Mouse (Mus musculus) MEL (cell line): ENCODE results near the gene Tcf12. TPM values are rescaled to one million over a fixed set of nuclear protein-coding genes. Genes with fewer than 3 reads are reported as not detected.
A peak's percentile ranks its signal among the peaks of the same experiment; 100 is the strongest.

ENCODE experiments used
- DNase-seq: peaks from one replicate; pipeline ENCODE4 v3.0.0; 2011; ENCODE audit warnings: low read depth, low spot score
- H3K27ac ChIP-seq: 2 replicates; pipeline ENCODE4 v1.5.1; 2012; ENCODE audit warnings: low read depth, mild to moderate bottlenecking, control low read depth, low read length, moderate library complexity; ENCODE audit not compliant: control insufficient read depth
- H3K27me3 ChIP-seq, 2 experiments: fragments of 150-350 bp in 1 of 2; sonication (generic) in 1 of 2; 2 replicates each; pipeline ENCODE4 v1.6.1; 2012; ENCODE audit warnings: low read length in 2 of 2, mild to moderate bottlenecking in 2 of 2, improper control_type of control experiment in 1 of 2, moderate library complexity in 1 of 2; ENCODE audit not compliant: insufficient read depth in 2 of 2, control insufficient read depth in 1 of 2
- H3K36me3 ChIP-seq, 2 experiments: 2 replicates each; pipeline ENCODE4 v1.6.1; 2012 to 2014; ENCODE audit warnings: low read length in 2 of 2, improper control_type of control experiment in 1 of 2, inconsistent platforms in 1 of 2, mild to moderate bottlenecking in 1 of 2; ENCODE audit not compliant: insufficient read depth in 2 of 2, control insufficient read depth in 1 of 2
- H3K4me1 ChIP-seq, 2 experiments: fragments of 150-350 bp in 1 of 2; sonication (generic) in 1 of 2; 2 replicates each; pipeline ENCODE4 v1.6.1; 2012; ENCODE audit warnings: low read length in 2 of 2, improper control_type of control experiment in 1 of 2, mild to moderate bottlenecking in 1 of 2; ENCODE audit not compliant: insufficient read depth in 2 of 2, control insufficient read depth in 1 of 2
- H3K4me3 ChIP-seq, 2 experiments: fragments of 150-350 bp in 1 of 2; sonication (generic) in 1 of 2; 2 replicates each; pipeline ENCODE4 v1.5.1; 2012; ENCODE audit warnings: low read depth in 2 of 2, low read length in 2 of 2, mild to moderate bottlenecking in 2 of 2, moderate library complexity in 2 of 2, control low read depth in 1 of 2, improper control_type of control experiment in 1 of 2; ENCODE audit not compliant: control insufficient read depth in 1 of 2, insufficient read depth in 1 of 2
- H3K79me2 ChIP-seq: 2 replicates; pipeline ENCODE4 v1.6.1; 2012; ENCODE audit warnings: mild to moderate bottlenecking, low read length, moderate library complexity; ENCODE audit not compliant: control insufficient read depth, poor library complexity, insufficient read depth
- H3K9ac ChIP-seq: 2 replicates; pipeline ENCODE4 v1.6.1; 2012; ENCODE audit warnings: low read depth, mild to moderate bottlenecking, control low read depth, low read length, moderate library complexity; ENCODE audit not compliant: control insufficient read depth, poor library complexity, severe bottlenecking
- H3K9me3 ChIP-seq: fragments of 150-350 bp; sonication (generic); replicated peaks from 2 replicates; pipeline ENCODE4 v1.6.1; 2012; ENCODE audit warnings: mild to moderate bottlenecking, low read length, improper control_type of control experiment, moderate library complexity; ENCODE audit not compliant: insufficient read depth
- BHLHE40 ChIP-seq: IDR thresholded peaks from 2 replicates; pipeline ENCODE4 v1.6.1; 2012; ENCODE audit warnings: low read depth, mild to moderate bottlenecking, inconsistent platforms, low read length, improper control_type of control experiment, borderline replicate concordance
- CHD1 ChIP-seq: IDR thresholded peaks from 2 replicates; pipeline ENCODE4 v1.6.1; 2012; ENCODE audit warnings: low read depth, mild to moderate bottlenecking, inconsistent platforms, low read length, improper control_type of control experiment
- CHD2 ChIP-seq: IDR thresholded peaks from 2 replicates; pipeline ENCODE4 v1.6.1; 2011; ENCODE audit warnings: low read length, improper control_type of control experiment
- CTCF ChIP-seq, 3 experiments: IDR thresholded peaks in 2 of 3; conservative IDR thresholded peaks in 1 of 3; 2 replicates each; pipeline ENCODE4 v1.5.1; 2011 to 2012; ENCODE audit warnings: low read length in 3 of 3, low read depth in 2 of 3, mild to moderate bottlenecking in 2 of 3, improper control_type of control experiment in 1 of 3, inconsistent platforms in 1 of 3, mixed read lengths in 1 of 3, moderate library complexity in 1 of 3; ENCODE audit not compliant: control insufficient read depth in 1 of 3, insufficient read depth in 1 of 3, poor library complexity in 1 of 3, severe bottlenecking in 1 of 3
- E2F4 ChIP-seq: IDR thresholded peaks from 2 replicates; pipeline ENCODE4 v1.6.1; 2011; ENCODE audit warnings: low read depth, low read length, improper control_type of control experiment, borderline replicate concordance
- ELF1 ChIP-seq: IDR thresholded peaks from 2 replicates; pipeline ENCODE4 v1.6.1; 2014; ENCODE audit warnings: low read depth, mild to moderate bottlenecking, inconsistent platforms, low read length, improper control_type of control experiment, moderate library complexity
- EP300 ChIP-seq, 2 experiments: IDR thresholded peaks; 2 replicates each; pipeline ENCODE4 v1.6.1; 2011; ENCODE audit warnings: improper control_type of control experiment in 2 of 2, low read length in 2 of 2, low read depth in 1 of 2, mild to moderate bottlenecking in 1 of 2
- ETS1 ChIP-seq: IDR thresholded peaks from 2 replicates; pipeline ENCODE4 v1.6.1; 2012; ENCODE audit warnings: low read depth, mild to moderate bottlenecking, inconsistent platforms, low read length, improper control_type of control experiment, moderate library complexity
- GATA1 ChIP-seq: IDR thresholded peaks from 2 replicates; pipeline ENCODE4 v1.6.1; 2011; ENCODE audit warnings: low read depth, low read length, improper control_type of control experiment
- HCFC1 ChIP-seq: IDR thresholded peaks from 2 replicates; pipeline ENCODE4 v1.6.1; 2012; ENCODE audit warnings: low read depth, mild to moderate bottlenecking, inconsistent platforms, low read length, improper control_type of control experiment, moderate library complexity
- JUND ChIP-seq: IDR thresholded peaks from 2 replicates; pipeline ENCODE4 v1.6.1; 2011; ENCODE audit warnings: low read depth, mild to moderate bottlenecking, improper control_type of control experiment, low read length
- KAT2A ChIP-seq: conservative IDR thresholded peaks from 2 replicates; pipeline ENCODE4 v1.6.1; 2012; ENCODE audit warnings: low read depth, low read length, improper control_type of control experiment, inconsistent platforms
- MAX ChIP-seq: IDR thresholded peaks from 2 replicates; pipeline ENCODE4 v1.6.1; 2011; ENCODE audit warnings: low read length, improper control_type of control experiment
- MAZ ChIP-seq: IDR thresholded peaks from 2 replicates; pipeline ENCODE4 v1.6.1; 2012; ENCODE audit warnings: low read depth, mild to moderate bottlenecking, inconsistent platforms, low read length, improper control_type of control experiment
- MEF2A ChIP-seq: IDR thresholded peaks from 2 replicates; pipeline ENCODE4 v1.6.1; 2014; ENCODE audit warnings: low read depth, mild to moderate bottlenecking, inconsistent platforms, low read length, improper control_type of control experiment; ENCODE audit not compliant: poor library complexity, insufficient replicate concordance, severe bottlenecking; ENCODE audit errors: extremely low read depth
- MXI1 ChIP-seq: IDR thresholded peaks from 2 replicates; pipeline ENCODE4 v1.6.1; 2011; ENCODE audit warnings: mild to moderate bottlenecking, low read depth, low read length, improper control_type of control experiment
- MYC ChIP-seq: IDR thresholded peaks from 2 replicates; pipeline ENCODE4 v1.6.1; 2011; ENCODE audit warnings: low read depth, mild to moderate bottlenecking, low read length, improper control_type of control experiment, moderate library complexity
- NELFE ChIP-seq: IDR thresholded peaks from 2 replicates; pipeline ENCODE4 v1.6.1; 2011; ENCODE audit warnings: low read depth, low read length, improper control_type of control experiment
- NRF1 ChIP-seq: IDR thresholded peaks from 2 replicates; pipeline ENCODE4 v1.6.1; 2014; ENCODE audit warnings: low read depth, mild to moderate bottlenecking, inconsistent platforms, low read length, improper control_type of control experiment, moderate library complexity; ENCODE audit not compliant: poor library complexity, insufficient read depth, severe bottlenecking
- POLR2A ChIP-seq, 2 experiments: IDR thresholded peaks; 2 replicates each; pipeline ENCODE4 v1.6.1; 2011 to 2012; ENCODE audit warnings: low read length in 2 of 2, mild to moderate bottlenecking in 2 of 2, control low read depth in 1 of 2, improper control_type of control experiment in 1 of 2, low read depth in 1 of 2, moderate library complexity in 1 of 2; ENCODE audit not compliant: control insufficient read depth in 1 of 2, insufficient read depth in 1 of 2, poor library complexity in 1 of 2
- POLR2AphosphoS2 ChIP-seq: IDR thresholded peaks from 2 replicates; pipeline ENCODE4 v1.6.1; 2011; ENCODE audit warnings: low read length, improper control_type of control experiment
- POLR2AphosphoS5 ChIP-seq: IDR thresholded peaks from 2 replicates; pipeline ENCODE4 v1.6.1; 2012; ENCODE audit warnings: low read depth, borderline replicate concordance, mild to moderate bottlenecking, inconsistent platforms, low read length, moderate library complexity, mixed read lengths
- RAD21 ChIP-seq: IDR thresholded peaks from 2 replicates; pipeline ENCODE4 v1.6.1; 2011; ENCODE audit warnings: mild to moderate bottlenecking, low read depth, low read length, improper control_type of control experiment
- SIN3A ChIP-seq: IDR thresholded peaks from 2 replicates; pipeline ENCODE4 v1.6.1; 2012; ENCODE audit warnings: low read length, improper control_type of control experiment, inconsistent platforms
- SMC3 ChIP-seq: IDR thresholded peaks from 2 replicates; pipeline ENCODE4 v1.6.1; 2011; ENCODE audit warnings: low read depth, low read length, improper control_type of control experiment
- TAL1 ChIP-seq: IDR thresholded peaks from 2 replicates; pipeline ENCODE4 v1.6.1; 2012; ENCODE audit warnings: mild to moderate bottlenecking, inconsistent platforms, low read length, moderate library complexity, mixed read lengths
- TBP ChIP-seq: IDR thresholded peaks from 2 replicates; pipeline ENCODE4 v1.8.0; 2011; ENCODE audit warnings: low read depth, low read length, improper control_type of control experiment
- TCF12 ChIP-seq: IDR thresholded peaks from 2 replicates; pipeline ENCODE4 v1.6.1; 2014; ENCODE audit warnings: low read depth, mild to moderate bottlenecking, inconsistent platforms, low read length, improper control_type of control experiment, moderate library complexity
- UBTF ChIP-seq: IDR thresholded peaks from 2 replicates; pipeline ENCODE4 v1.6.1; 2012; ENCODE audit warnings: low read depth, mild to moderate bottlenecking, inconsistent platforms, low read length, improper control_type of control experiment, moderate library complexity, borderline replicate concordance; ENCODE audit not compliant: insufficient read depth
- ZC3H11A ChIP-seq: IDR thresholded peaks from 2 replicates; pipeline ENCODE4 v1.6.1; 2012; ENCODE audit warnings: low read depth, mild to moderate bottlenecking, inconsistent platforms, low read length, improper control_type of control experiment
- ZKSCAN1 ChIP-seq: IDR thresholded peaks from 2 replicates; pipeline ENCODE4 v1.6.1; 2012; ENCODE audit warnings: low read depth, mild to moderate bottlenecking, inconsistent platforms, low read length, improper control_type of control experiment, moderate library complexity
- ZMIZ1 ChIP-seq: IDR thresholded peaks from 2 replicates; pipeline ENCODE4 v1.6.1; 2012; ENCODE audit warnings: low read depth, mild to moderate bottlenecking, inconsistent platforms, low read length, improper control_type of control experiment, moderate library complexity
- ZNF384 ChIP-seq: IDR thresholded peaks from 2 replicates; pipeline ENCODE4 v1.6.1; 2012; ENCODE audit warnings: low read depth, mild to moderate bottlenecking, inconsistent platforms, low read length, improper control_type of control experiment
- polyA plus RNA-seq, 2 experiments: library from polyadenylated mRNA; stranded (reverse) in 1 of 2; unstranded in 1 of 2; fragments of >175 nt in 1 of 2; fragments of >200 nt in 1 of 2; gene quantifications; 2 replicates each; pipeline versions ENCODE4 v1.2.1 to v1.2.4; 2012; ENCODE audit warnings: low replicate concordance in 2 of 2, low read depth in 1 of 2; ENCODE audit not compliant: insufficient read length in 2 of 2, insufficient read depth in 1 of 2, missing spikeins in 1 of 2
- total RNA-seq: library from RNA; depleted of rRNA; stranded (reverse); fragments of 300-350 nt; gene quantifications from 2 replicates; pipeline ENCODE4 v1.2.3, GENCODE M21; 2012; rRNA removed

The Tcf12 gene
- 28.7 and 29.3 TPM in 2 replicates for total RNA-seq
- polyA plus RNA-seq = 10 to 100 TPM; 39.6 to 70.5 TPM

- H3K36me3 ChIP-seq = peaks cover 5 to 20% of the 10 kb centered on the region in 2 experiments
- peak within 1 kb of the TSS; percentile 65 for H3K27ac ChIP-seq
Observed at GRCm38 (mm10) chr9:72111622-72112550, at the start of gene Tcf12. Gene Tcf12, minus strand, starts transcription at chr9:72111871.

GRCm38 (mm10) chr9:72158392-72158791, 46.7 kb upstream of the Tcf12 start:
- no peak for DNase-seq
- Histone ChIP-seq H3K9me3 (no peaks in the 10 kb centered on the region), H3K27ac (no peak overlapping the region), H3K36me3 (no peaks in the 10 kb centered on the region), H3K27me3 (peaks cover 0 to 1% of the 10 kb centered on the region in 2 experiments; a peak in 3 of 4 replicates), H3K4me1 (no peaks in the 10 kb centered on the region), H3K9ac (no peak overlapping the region), H3K79me2 (no peaks in the 10 kb centered on the region), H3K4me3 (no peak overlapping the region)
- TF ChIP-seq HCFC1 = no peak
- TF ChIP-seq MAX = no peak
- TF ChIP-seq MXI1 = no peak
- TF ChIP-seq POLR2A (IDR thresholded peaks at IDR 0.05; ENCODE audit: control insufficient read depth in 1 of 2, insufficient read depth in 1 of 2, low read depth in 1 of 2, low read length in 2 of 2, poor library complexity in 1 of 2) = no peak
- no peak for TF ChIP-seq TCF12
- no peak for TF ChIP-seq ETS1
- TF ChIP-seq SIN3A = no peak
- no peak for TF ChIP-seq RAD21
- no peak for TF ChIP-seq TBP
- TF ChIP-seq ELF1 = no peak
- TF ChIP-seq MYC = no peak
- TF ChIP-seq CHD2 = no peak
- no peak for TF ChIP-seq BHLHE40
- TF ChIP-seq GATA1 = no peak
- no peak for TF ChIP-seq SMC3

More at GRCm38 (mm10) chr9:72111622-72112550, at the start of gene Tcf12:
- Histone ChIP-seq H3K79me2 (peaks cover 22% of the 10 kb centered on the region), H3K9me3 (no peaks in the 10 kb centered on the region), H3K4me1 (peaks cover 4 to 7% of the 10 kb centered on the region in 2 experiments; a peak in 2 of 4 replicates), H3K27me3 (no peaks in the 10 kb centered on the region), H3K9ac (peak within 1 kb of the TSS; percentile 100), H3K4me3 (peak within 1 kb of the TSS; percentile 87 to 93)
- peak; percentile 93 for DNase-seq
- TF ChIP-seq MEF2A (no peak), KAT2A (peak; percentile 84), RAD21 (no peak), ZKSCAN1 (no peak), MAZ (peak; percentile 82; the same call in 1 of the 2 replicates), POLR2AphosphoS2 (0 out of 2 replicates have a peak, but pooled peaks have one; percentile 56), NRF1 (no peak), TCF12 (peak; percentile 73), BHLHE40 (no peak), ZC3H11A (no peak), CTCF (IDR thresholded peaks at IDR 0.05 in 2 of 3, conservative IDR thresholded peaks at IDR 0.05 in 1 of 3; ENCODE audit: control insufficient read depth in 1 of 3, insufficient read depth in 1 of 3, low read depth in 2 of 3, low read length in 3 of 3, poor library complexity in 1 of 3, severe bottlenecking in 1 of 3) (no peak), MXI1 (0 out of 2 replicates have a peak, but pooled peaks have one; percentile 34), UBTF (no peak), JUND (no peak), NELFE (peak; percentile 67), TAL1 (no peak), SIN3A (peak; percentile 71), ZNF384 (peak; percentile 93), E2F4 (no peak), CHD1 (no peak), CHD2 (no peak), ZMIZ1 (no peak), MAX (no peak), ETS1 (peak; percentile 48; the same call in 1 of the 2 replicates), ELF1 (0 out of 2 replicates have a peak, but pooled peaks have one; percentile 13), HCFC1 (peak; percentile 80), EP300 (IDR thresholded peaks at IDR 0.05; ENCODE audit: low read depth in 1 of 2, low read length in 2 of 2) (no peak; a peak in 1 of 4 replicates), POLR2A (IDR thresholded peaks at IDR 0.05; ENCODE audit: control insufficient read depth in 1 of 2, insufficient read depth in 1 of 2, low read depth in 1 of 2, low read length in 2 of 2, poor library complexity in 1 of 2) (peak; percentile 66 to 71; a peak in 2 of 4 replicates), POLR2AphosphoS5 (no peak), TBP (peak; percentile 71)
